Mouse (Mus musculus): Measurements from ENCODE around the gene Aldh9a1. TPM values are rescaled to one million over a fixed set of nuclear protein-coding genes. Genes with fewer than 3 reads are reported as not detected.

Gene Aldh9a1
- total RNA-seq, 2 experiments from 2014 or later, result 20.1 to 24.5 TPM

DNA sequence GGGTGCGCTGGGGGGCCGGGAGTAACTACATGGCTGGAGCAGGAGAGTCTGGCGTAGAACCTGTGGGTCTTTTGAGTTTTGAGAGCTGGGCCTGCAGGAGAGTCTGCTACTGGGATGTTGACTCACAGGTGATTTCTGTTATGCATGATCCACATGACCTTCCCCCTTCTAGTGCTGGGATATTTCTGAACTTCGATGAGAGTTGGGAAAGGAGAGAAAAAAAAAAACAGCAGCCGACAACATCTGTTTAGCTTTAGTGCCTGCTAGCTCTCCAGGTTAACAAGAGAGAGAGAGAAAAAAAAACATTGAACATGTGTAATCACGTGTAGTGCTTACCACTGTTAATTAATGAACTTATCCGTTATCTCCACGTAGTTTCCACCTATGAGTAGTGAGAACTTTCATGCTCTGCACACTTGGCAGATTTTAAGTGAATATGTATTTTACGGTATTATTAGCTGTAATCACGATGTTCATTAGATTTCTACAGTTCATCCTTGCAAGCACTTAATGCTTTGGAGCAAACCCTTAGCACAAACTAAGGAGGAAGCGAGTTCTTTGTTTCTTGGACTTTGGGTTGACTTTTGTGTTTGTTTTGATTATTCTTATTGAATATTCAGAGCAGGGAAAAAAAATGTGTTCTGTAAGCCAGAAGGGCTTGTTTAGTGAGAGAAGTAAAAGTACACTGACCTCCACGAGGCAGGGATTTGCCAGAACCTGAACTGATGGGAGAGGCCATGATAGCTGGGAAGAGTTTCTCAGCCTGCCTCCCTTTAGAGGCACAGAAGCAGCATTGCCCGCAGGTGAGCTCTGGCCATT lies 1.0 kb downstream of the Aldh9a1 start:
- no peak for DNase-seq

DNA sequence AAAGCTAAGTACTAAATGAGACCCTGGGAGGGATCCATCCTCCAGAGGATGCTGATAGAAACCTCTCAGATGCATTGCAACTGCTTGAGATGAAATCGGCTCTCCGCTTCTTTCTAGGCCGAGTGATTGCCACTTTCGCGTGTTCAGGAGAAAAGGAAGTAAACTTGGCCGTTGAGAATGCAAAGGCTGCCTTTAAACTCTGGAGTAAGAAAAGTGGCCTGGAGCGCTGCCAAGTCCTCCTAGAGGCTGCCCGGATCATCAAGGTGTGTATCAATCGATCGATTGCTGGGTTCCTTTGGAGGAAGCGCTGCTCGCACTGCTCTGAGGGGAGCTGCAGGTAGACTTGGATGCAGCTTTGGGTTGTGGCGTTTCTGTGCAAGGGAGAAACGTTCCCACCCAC lies 2.6 kb downstream of the Aldh9a1 start:
- DNase-seq, result no peak

- DNase-seq, result no peak
These were observed 7.6 kb downstream of the Aldh9a1 start for GRCm38 (mm10) chr1:167357387-167357786.

- no peak for DNase-seq
These were observed 8.9 kb downstream of the Aldh9a1 start for GRCm38 (mm10) chr1:167358731-167359130.

DNA sequence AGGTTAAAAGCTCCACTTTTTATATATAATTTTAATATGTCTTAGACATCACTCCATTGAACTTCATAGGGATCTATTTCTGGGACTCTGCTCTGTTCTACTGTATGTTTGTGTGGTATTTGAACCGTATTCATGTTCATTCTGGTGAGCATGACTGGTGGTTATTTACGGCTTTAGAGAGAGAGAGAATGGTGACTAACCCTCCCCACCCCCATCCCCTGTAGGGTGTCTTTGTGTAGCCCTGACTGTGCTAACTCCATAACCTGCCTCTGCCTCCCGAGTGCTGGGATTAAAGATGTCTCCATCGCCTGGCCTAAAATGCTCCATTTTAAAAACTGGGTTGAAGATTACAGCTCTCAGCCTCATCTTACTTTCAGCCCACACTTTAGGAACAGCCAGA lies 10.5 kb downstream of the Aldh9a1 start:
- no peak for DNase-seq

DNA sequence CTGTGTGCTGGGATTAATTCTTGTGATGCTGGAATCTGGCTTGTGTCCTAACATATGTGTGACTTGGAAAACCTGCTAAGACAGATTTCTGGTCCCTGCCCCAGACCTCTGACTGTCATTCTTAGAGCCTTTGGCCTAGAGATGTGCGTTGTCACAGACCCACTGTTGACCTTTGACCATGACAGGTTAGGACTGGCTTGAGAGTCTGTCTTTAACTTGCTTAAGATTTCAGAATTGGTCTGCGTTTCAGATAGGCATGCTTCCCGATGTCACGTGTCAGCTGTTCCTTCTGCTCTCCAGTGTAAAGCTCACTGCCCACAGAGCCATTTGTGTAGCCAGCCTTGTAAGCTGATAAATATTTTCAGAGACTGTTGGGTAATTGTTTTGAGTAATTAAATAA lies 13.0 kb downstream of the Aldh9a1 start:
- DNase-seq, result no peak

GRCm38 (mm10) chr1:167363322-167363721 lies 13.5 kb downstream of the Aldh9a1 start:
- DNase-seq, result no peak

DNA sequence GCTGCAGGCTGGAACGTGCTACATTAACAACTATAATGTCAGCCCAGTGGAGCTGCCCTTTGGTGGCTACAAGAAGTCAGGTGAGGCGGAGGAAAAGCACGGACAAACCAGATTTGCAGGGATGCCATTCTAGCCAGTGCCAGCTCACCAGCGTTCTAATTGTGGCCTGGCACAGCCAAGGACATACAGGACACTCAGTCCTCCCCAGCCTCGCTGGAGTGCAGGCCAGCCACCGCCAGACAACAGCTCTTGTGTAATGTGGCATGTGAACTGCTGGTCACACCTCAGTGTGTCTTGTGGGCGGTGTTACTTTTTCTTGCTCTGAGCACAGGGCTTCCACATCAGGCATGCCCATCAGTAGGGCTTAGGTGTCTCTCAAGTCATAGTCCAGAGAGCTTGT lies 16.0 kb downstream of the Aldh9a1 start:
- no peak for DNase-seq

GRCm38 (mm10) chr1:167366621-167367020 lies 16.8 kb downstream of the Aldh9a1 start:
- no peak for DNase-seq

DNA sequence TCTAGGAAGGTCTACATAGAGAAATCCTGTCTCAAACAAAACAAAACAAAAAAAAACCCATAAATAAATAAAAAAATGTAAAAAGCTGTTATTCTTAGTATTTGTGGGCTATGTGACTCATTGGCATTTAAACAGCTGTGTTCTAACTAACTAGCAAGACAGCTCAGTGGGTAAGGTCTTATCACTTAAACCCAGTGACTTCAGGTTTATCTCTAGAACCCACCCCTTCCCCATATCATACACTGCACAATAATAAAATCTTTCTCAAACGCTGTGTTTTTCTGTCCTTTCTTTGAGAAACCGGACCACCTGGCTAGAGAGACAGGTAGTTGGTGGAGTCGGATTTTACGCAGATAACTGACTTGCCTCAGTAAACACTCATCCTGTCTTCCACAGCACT lies 18.2 kb downstream of the Aldh9a1 start:
- no peak for DNase-seq

DNA sequence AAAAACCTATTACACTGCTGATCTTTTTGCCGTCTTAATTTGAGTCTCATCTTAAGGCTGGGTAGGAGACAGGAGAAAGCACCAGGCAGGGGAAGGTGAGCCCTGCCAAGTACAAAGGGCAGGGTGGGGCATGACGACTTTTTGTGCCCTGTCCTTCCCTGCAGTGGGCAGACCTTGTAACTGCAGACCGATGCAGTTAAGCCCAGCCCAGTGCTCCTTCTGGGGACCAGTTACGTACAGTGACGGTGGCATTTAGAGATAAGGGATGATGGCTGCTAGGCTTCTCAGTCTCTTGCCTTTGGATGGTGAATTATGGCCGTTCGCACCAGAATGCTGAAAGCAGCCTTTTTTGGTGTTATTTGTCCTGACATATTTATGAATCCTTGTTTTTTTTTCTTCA lies 18.7 kb downstream of the Aldh9a1 start:
- DNase-seq, result no peak

- DNase-seq, result peak; percentile 68 to 78
These were observed 20.1 kb downstream of the Aldh9a1 start for GRCm38 (mm10) chr1:167369905-167370304.

GRCm38 (mm10) chr1:167372739-167373138 lies 22.9 kb downstream of the Aldh9a1 start:
- no peak for DNase-seq

DNA sequence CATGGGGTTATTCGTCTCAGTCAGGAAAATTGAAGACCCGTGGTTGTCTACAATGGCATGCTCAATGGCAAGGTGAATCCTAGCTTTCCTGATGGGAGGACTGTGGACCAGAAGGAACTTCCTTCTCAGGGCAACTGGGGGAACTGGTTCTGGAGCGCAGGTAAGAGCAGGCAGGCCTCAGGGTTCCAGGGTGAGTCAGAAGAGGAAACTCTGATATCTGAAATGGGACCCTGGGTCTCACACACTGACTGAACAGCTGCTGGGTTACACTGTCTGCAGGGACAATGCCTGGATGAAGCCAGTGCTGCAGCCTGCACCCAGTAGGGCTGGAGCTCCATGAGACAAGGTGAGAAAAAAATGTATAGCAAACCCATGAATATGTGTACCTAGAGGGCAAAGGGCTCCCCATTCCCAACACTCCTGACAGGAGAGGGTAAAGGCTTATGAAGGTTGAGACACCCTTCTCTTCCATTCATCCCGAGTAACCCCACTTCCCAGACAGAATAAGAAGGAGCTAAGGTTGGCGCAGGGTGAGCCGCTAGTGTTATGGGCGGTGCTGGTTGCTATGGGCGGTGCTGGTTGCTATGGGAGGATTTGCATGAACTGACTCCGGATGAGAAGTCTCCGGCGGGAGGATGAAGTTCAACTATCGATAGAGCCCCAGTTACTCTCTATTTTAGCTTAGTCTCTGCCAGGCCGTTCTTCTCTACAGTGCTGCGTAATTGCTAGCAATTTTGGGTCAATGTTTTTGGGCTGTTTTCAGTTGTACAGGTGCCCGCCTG lies 24.4 kb downstream of the Aldh9a1 start:
- no peak for DNase-seq

DNA sequence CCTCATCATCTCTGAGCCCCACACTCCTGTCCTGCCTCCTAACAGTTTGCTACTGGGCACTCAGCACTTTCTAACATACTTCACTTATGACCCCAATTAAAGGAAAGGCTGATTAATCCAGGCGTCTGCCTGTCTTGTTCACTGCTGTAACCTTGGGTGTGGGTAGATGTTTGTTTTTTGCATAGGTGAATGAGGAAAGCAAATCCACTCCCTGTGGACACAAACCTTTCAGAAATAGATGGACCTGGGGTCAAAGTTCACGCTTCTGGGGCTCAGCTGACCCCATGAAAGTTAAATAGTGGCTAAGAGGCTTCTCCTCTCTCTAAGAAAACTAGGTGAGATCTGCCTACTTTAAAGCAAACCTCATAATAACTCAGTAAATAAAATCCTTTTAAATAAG lies 25.2 kb downstream of the Aldh9a1 start:
- DNase-seq, result no peak

GRCm38 (mm10) chr1:167378019-167378418 lies 28.2 kb downstream of the Aldh9a1 start:
- no peak for DNase-seq

- no peak for DNase-seq
These were observed 30.0 kb downstream of the Aldh9a1 start for GRCm38 (mm10) chr1:167379751-167380150.

DNA sequence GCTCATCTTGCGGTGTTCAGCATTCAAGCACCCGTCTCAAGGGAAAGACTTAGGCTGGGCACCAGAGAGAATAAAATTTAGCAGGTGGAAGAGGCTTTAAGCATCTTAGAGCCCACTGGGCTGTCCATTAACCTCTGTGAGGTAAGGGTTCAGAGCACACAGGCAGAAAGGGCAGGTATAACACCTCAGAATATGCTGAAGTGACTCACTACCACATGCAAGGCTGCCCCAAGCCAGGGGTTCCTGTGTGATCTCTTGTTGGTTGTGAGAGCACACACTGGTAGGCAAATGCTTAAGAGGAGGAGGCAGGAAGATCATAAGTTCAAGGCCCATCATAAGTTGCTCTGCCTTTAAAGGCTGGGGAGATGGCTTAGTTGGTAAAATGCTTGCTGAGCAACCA lies 30.4 kb downstream of the Aldh9a1 start:
- DNase-seq, result no peak

DNA sequence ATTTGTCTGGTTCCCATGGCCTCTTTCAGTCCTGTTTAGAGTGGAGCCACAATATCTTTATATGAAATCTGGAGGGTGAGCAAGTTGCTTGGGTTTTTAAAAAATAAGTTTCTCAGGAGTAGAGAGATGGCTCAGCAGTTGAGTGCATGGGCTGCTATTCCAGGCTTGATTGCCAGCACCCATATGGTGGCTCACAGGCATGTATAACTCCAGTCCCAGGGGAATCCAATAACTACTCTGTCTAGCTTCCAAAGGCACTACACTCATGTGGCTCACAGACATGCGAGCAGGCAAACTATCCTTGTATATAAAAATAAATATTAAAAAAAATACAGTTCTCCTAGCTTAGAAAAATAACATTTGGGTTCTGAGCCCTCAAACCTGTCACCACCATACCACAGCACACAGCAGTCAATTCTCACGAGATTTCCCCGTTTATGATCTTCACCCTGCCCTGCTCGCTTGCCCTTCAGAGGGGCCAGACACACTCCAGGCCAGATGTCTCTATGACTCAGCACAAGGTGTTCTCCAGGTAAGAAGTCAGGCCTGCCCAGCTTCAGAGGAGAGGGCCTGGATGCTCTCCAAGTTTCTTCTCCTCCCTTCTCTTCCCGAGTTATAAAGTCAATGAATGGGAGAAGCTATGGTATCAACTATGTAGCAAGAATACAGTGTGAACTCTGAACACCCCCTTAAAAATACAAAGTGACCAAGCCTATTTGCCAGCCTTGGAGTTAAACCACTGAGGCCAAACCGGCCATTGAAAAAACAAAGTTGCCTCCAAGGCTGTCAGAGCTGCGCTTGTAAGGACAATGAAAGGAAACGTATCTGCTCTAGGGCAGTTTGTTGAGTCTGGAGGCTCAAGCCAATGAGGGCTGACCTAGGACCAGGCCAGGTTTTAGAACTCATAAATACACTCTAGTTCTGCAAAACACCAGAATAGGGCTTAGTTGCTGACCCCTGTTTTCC lies 31.5 kb downstream of the Aldh9a1 start:
- DNase-seq, result no peak

GRCm38 (mm10) chr1:167382316-167382715 lies 32.5 kb downstream of the Aldh9a1 start:
- no peak for DNase-seq

- DNase-seq, result no peak
These were observed 33.0 kb downstream of the Aldh9a1 start for GRCm38 (mm10) chr1:167382763-167383162.

DNA sequence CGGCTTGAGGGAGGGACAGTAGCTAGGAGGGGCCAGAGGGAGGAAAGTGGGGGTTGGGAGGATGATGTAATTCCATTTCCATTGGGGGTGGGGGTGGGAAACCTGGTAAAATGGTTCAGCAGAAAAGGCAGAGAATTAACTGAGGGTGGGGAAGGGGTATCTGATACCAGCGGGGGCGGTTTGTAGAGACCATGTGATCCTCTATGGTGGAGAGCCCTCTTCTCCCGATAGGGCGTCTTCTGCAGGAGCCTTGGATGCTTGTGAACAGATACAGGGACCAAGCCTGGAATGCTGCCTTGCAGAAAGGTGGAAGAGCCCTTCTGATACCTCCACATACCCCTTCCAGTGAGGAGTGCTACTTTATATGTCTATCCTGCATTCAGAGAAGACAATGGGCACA lies 33.4 kb downstream of the Aldh9a1 start:
- DNase-seq, result no peak

GRCm38 (mm10) chr1:167384156-167384555 lies 34.4 kb downstream of the Aldh9a1 start:
- no peak for DNase-seq
